Mouse (Mus musculus): ENCODE data around the gene Sec24c. TPM values are rescaled to one million over a fixed set of nuclear protein-coding genes. Genes with fewer than 3 reads are reported as not detected.
A peak's percentile ranks its signal among the peaks of the same experiment; 100 is the strongest.
"Not testable (repeated sequence)": the region's sequence is repeated elsewhere in the genome, so short reads cannot be mapped to it uniquely, and the experiment has no call there.

Gene Sec24c
- polyA plus RNA-seq (2015; fragmentation: Nextera tagmentation; extraction: Ambion mirVana): 82.8 and 96.2 TPM in 2 replicates

GRCm38 (mm10) chr14:20674064-20674833 is at the start of gene Sec24c:
TSS of gene Sec24c (plus strand) at chr14:20674308.
- Histone ChIP-seq H3K36me3 (peaks cover 17% of the 10 kb centered on the region), H3K27me3 (replicated peaks) (no peaks in the 10 kb centered on the region), H3K4me2 (replicated peaks) (peak within 1 kb of the TSS; percentile 73), H3K4me3 (replicated peaks) (peak within 1 kb of the TSS; percentile 80), H3K9ac (peak within 1 kb of the TSS; percentile 82), H3K4me1 (replicated peaks) (0 out of 2 replicates have a peak, but pooled peaks cover 8% of the 10 kb centered on the region), H3K27ac (peak within 1 kb of the TSS; percentile 97), H3K9me3 (no peaks in the 10 kb centered on the region)
- ATAC-seq: peak; percentile 97
- WGBS: under 1% methylated on average over 43 of the region's 43 CpGs

GRCm38 (mm10) chr14:20626447-20626846 is 47.7 kb upstream of the Sec24c start:
- H3K4me1 ChIP-seq (replicated peaks): no peaks in the 10 kb centered on the region
- no peaks in the 10 kb centered on the region for H3K27me3 ChIP-seq (replicated peaks)
- no peak overlapping the region for H3K4me2 ChIP-seq (replicated peaks)
- no peak overlapping the region for H3K4me3 ChIP-seq (replicated peaks)
- WGBS: 62% methylated on average over 2 of the region's 2 CpGs
- H3K27ac ChIP-seq: no peak overlapping the region
- H3K9me3 ChIP-seq: no peaks in the 10 kb centered on the region
- no peaks in the 10 kb centered on the region for H3K36me3 ChIP-seq
- ATAC-seq: no peak
- H3K9ac ChIP-seq: no peak overlapping the region

- H3K4me1 ChIP-seq (replicated peaks): no peaks in the 10 kb centered on the region
Observed at GRCm38 (mm10) chr14:20626971-20627370, 47.1 kb upstream of the Sec24c start.

GRCm38 (mm10) chr14:20631253-20631652 is 42.9 kb upstream of the Sec24c start:
- no peak for ATAC-seq
- no peaks in the 10 kb centered on the region for H3K4me1 ChIP-seq (replicated peaks)
- WGBS: 48% methylated on average over 4 of the region's 4 CpGs

More at GRCm38 (mm10) chr14:20626971-20627370, 47.1 kb upstream of the Sec24c start:
- no peak overlapping the region for H3K9ac ChIP-seq
- H3K36me3 ChIP-seq: no peaks in the 10 kb centered on the region
- no peak overlapping the region for H3K27ac ChIP-seq
- no peak for ATAC-seq
- 79% methylated on average over 3 of the region's 3 CpGs for WGBS
- no peaks in the 10 kb centered on the region for H3K27me3 ChIP-seq (replicated peaks)
- no peaks in the 10 kb centered on the region for H3K9me3 ChIP-seq
- no peak overlapping the region for H3K4me3 ChIP-seq (replicated peaks)
- H3K4me2 ChIP-seq (replicated peaks): no peak overlapping the region

GRCm38 (mm10) chr14:20635546-20635945 is 38.6 kb upstream of the Sec24c start:
- Histone ChIP-seq H3K9ac (no peak overlapping the region), H3K4me2 (replicated peaks) (no peak overlapping the region), H3K36me3 (no peaks in the 10 kb centered on the region), H3K27me3 (replicated peaks) (no peaks in the 10 kb centered on the region), H3K4me3 (replicated peaks) (no peak overlapping the region), H3K27ac (no peak overlapping the region), H3K4me1 (replicated peaks) (0 out of 2 replicates have a peak, but pooled peaks cover 2% of the 10 kb centered on the region), H3K9me3 (no peaks in the 10 kb centered on the region)
- no peak for ATAC-seq
- 77% methylated on average over 2 of the region's 2 CpGs for WGBS

More at GRCm38 (mm10) chr14:20631253-20631652, 42.9 kb upstream of the Sec24c start:
- Histone ChIP-seq H3K27me3 (replicated peaks) (no peaks in the 10 kb centered on the region), H3K9ac (no peak overlapping the region), H3K36me3 (no peaks in the 10 kb centered on the region), H3K9me3 (no peaks in the 10 kb centered on the region), H3K4me3 (replicated peaks) (no peak overlapping the region), H3K4me2 (replicated peaks) (no peak overlapping the region), H3K27ac (no peak overlapping the region)

GRCm38 (mm10) chr14:20636968-20637367 is 37.1 kb upstream of the Sec24c start:
- 93% methylated on average over 3 of the region's 3 CpGs for WGBS
- not testable (repeated sequence) for H3K4me3 ChIP-seq (replicated peaks); H3K4me2 ChIP-seq (replicated peaks); H3K27me3 ChIP-seq (replicated peaks); ATAC-seq; H3K9me3 ChIP-seq; H3K9ac ChIP-seq; H3K27ac ChIP-seq; H3K36me3 ChIP-seq; H3K4me1 ChIP-seq (replicated peaks)

- Histone ChIP-seq H3K36me3 (no peaks in the 10 kb centered on the region), H3K27ac (no peak overlapping the region), H3K4me3 (replicated peaks) (no peak overlapping the region), H3K4me1 (replicated peaks) (0 out of 2 replicates have a peak, but pooled peaks cover 2% of the 10 kb centered on the region), H3K9me3 (no peaks in the 10 kb centered on the region), H3K9ac (no peak overlapping the region), H3K27me3 (replicated peaks) (no peaks in the 10 kb centered on the region), H3K4me2 (replicated peaks) (no peak overlapping the region)
- ATAC-seq: no peak
- 74% methylated on average over 2 of the region's 2 CpGs for WGBS
Observed at GRCm38 (mm10) chr14:20637818-20638574, 36.1 kb upstream of the Sec24c start.

GRCm38 (mm10) chr14:20638702-20639101 is 35.4 kb upstream of the Sec24c start:
- Histone ChIP-seq H3K36me3 (no peaks in the 10 kb centered on the region), H3K4me2 (replicated peaks) (no peak overlapping the region), H3K27me3 (replicated peaks) (no peaks in the 10 kb centered on the region), H3K27ac (no peak overlapping the region), H3K9ac (no peak overlapping the region), H3K4me1 (replicated peaks) (0 out of 2 replicates have a peak, but pooled peaks cover 2% of the 10 kb centered on the region), H3K4me3 (replicated peaks) (no peak overlapping the region), H3K9me3 (no peaks in the 10 kb centered on the region)
- no peak for ATAC-seq
- WGBS: 84% methylated on average over 6 of the region's 6 CpGs

- Histone ChIP-seq H3K27ac (peak overlapping the region; percentile 95), H3K9me3 (no peaks in the 10 kb centered on the region), H3K9ac (peak overlapping the region; percentile 85), H3K4me1 (replicated peaks) (0 out of 2 replicates have a peak, but pooled peaks cover 2% of the 10 kb centered on the region), H3K27me3 (replicated peaks) (no peaks in the 10 kb centered on the region), H3K4me3 (replicated peaks) (peak overlapping the region; percentile 78), H3K4me2 (replicated peaks) (peak overlapping the region; percentile 87), H3K36me3 (no peaks in the 10 kb centered on the region)
- 3% methylated on average over 16 of the region's 16 CpGs for WGBS
- peak; percentile 66 for ATAC-seq
Observed at GRCm38 (mm10) chr14:20639918-20640619, 34.0 kb upstream of the Sec24c start.

GRCm38 (mm10) chr14:20640644-20641437 is 33.3 kb upstream of the Sec24c start, which contains the start of gene Usp54:
TSS of gene Usp54 (minus strand) at chr14:20641063.
- no peaks in the 10 kb centered on the region for H3K36me3 ChIP-seq
- ATAC-seq: peak; percentile 98
- H3K27me3 ChIP-seq (replicated peaks): no peaks in the 10 kb centered on the region
- peak within 1 kb of the TSS; percentile 87 for H3K4me2 ChIP-seq (replicated peaks)
- 0 out of 2 replicates have a peak, but pooled peaks cover 2% of the 10 kb centered on the region for H3K4me1 ChIP-seq (replicated peaks)
- 0% methylated on average over 73 of the region's 73 CpGs for WGBS
- H3K9me3 ChIP-seq: no peaks in the 10 kb centered on the region
- peak within 1 kb of the TSS; percentile 95 for H3K27ac ChIP-seq
- H3K9ac ChIP-seq: peak within 1 kb of the TSS; percentile 85
- peak within 1 kb of the TSS; percentile 78 for H3K4me3 ChIP-seq (replicated peaks)

- Histone ChIP-seq H3K4me1 (replicated peaks) (0 out of 2 replicates have a peak, but pooled peaks cover 2% of the 10 kb centered on the region), H3K4me3 (replicated peaks) (peak overlapping the region; percentile 78), H3K36me3 (no peaks in the 10 kb centered on the region), H3K9ac (peak overlapping the region; percentile 85), H3K27ac (peak overlapping the region; percentile 95), H3K4me2 (replicated peaks) (peak overlapping the region; percentile 71), H3K27me3 (replicated peaks) (no peaks in the 10 kb centered on the region), H3K9me3 (no peaks in the 10 kb centered on the region)
- WGBS: 15% methylated on average over 10 of the region's 10 CpGs
- ATAC-seq: no peak; the same call in 1 of the 2 replicates
Observed at GRCm38 (mm10) chr14:20641438-20641875, 32.7 kb upstream of the Sec24c start.

All from intestine, embryonic 15.5 days (tissue).